Mouse (Mus musculus) lung, adult 10 weeks (tissue): ENCODE data around the gene Nlrc3. TPM values are rescaled to one million over a fixed set of nuclear protein-coding genes. Genes with fewer than 3 reads are reported as not detected.

Source experiments
- polyA plus RNA-seq: library from polyadenylated mRNA; stranded (reverse); fragments of 350-450 nt; fragmentation: Illumina TruSeq; extraction: RNeasy Lipid Tissue Mini Kit (QIAGEN cat#74804); gene quantifications from one replicate; pipeline ENCODE4 v1.2.3, GENCODE M21; 2014; ENCODE audit warnings: low read depth, low replicate concordance; ENCODE audit not compliant: insufficient read depth

Nlrc3 gene
- polyA plus RNA-seq: 1.00 TPM

DNA sequence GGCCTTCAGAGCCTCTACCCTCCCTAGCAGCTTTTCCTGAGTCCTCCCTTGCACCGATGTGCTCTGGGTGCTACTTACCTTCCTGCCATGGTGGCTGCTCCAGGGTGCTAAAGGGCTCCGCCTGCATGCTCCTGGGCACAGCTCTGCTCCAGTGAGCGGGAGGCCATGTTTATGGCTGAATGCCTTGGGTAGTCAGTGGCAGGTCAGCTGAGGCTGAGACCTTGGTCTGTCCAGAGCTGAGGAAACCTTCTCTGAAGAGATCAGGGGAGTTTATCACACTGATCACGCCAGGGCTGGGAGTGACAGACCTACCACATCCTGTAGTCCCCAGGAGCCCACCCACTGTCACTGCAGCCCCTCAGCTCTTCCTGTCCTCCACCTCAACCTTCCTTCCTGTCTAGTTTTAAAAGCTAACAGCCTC lies at the start of gene Nlrc3:
Gene Nlrc3, minus strand, starts transcription at position 382 of the 421 bp plus-strand sequence.

DNA sequence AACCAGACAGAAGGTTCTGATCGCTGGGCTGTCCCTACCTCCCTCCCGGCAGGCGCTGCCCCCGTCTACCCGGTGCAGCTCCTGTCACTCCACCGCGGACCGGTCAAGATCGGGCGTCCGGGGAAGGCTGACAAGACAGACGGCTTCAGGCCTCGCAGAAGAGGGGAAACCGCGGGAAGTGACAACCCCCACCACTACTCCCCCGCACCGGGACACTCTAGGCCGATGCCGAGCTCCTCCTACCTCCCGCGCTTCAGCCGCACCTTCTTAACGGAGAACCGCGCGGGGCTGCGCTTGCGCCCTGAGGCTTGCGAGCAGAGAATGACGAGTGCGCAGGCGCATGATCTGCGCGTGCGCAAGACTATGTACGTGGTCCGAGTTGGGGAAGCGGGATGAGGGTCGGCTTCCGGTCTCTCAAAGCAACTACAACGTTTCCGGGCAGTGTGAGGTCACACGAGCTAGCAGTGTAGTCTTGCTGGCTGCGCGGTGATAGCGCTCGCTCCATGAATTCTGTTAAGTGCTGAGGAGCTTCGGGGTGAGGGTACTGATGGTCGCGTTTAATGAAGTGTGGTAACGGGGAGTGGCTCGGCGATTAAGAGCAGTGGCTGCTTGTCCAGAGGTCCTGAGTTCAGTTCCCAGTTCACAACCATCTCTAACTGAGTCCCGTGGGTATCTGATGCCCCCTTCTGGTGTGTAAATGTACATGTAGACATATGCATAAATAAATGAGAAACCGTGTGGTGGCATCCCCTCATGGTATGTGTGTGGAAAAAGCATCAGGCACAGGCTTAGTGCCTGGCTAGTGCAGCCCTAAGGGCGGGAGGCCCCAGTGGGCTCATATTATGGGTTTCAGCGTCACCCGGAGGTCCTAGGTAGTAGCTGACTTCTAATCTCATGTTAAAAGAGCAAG lies 27.3 kb upstream of the Nlrc3 start, which contains the start of gene Slx4:
Gene Slx4, minus strand, starts transcription at position 282 of the 910 bp plus-strand sequence.

DNA sequence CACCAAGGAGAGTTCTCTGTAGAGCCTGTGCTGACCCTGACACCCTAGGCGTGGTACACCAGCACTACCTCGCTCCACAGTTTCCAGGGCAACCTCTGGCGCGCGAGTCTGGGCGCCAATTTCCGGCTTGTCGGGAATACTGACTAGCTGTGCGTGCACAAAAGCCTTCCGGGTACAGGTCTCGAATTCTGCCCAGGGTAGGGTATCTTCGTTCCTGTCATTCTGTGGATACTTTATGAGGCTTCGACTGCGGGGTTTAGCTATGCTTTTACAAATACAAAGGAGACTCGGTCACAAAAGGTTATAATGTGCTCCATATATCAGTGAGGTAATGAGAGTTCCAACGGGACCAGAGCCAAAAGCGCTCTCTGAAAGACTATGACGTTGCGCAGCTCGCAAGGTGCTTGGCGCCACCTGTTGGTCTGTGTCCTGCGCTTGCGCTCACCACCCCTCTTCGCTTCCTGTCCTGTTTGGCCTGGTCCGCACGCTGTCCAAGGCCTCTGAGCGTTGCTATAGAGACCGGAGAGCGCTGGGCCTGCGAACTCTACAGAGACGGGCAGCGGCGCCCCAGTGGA lies 67.8 kb downstream of the Nlrc3 start, which contains the start of the genes 1700037C18Rik and Cluap1:
Gene 1700037C18Rik, minus strand, starts transcription at position 153 of the 575 bp plus-strand sequence.
Gene Cluap1, plus strand, starts transcription at position 265 of the 575 bp plus-strand sequence.

Other genes with a start within 250 kb of the Nlrc3 start
- 11.0 TPM for gene Zfp263, start 232.5 kb downstream of the Nlrc3 start, polyA plus RNA-seq
- not detected for gene Olfr15, start 145.8 kb downstream of the Nlrc3 start, polyA plus RNA-seq
- 0.40 TPM for gene Zfp174, start 129.4 kb downstream of the Nlrc3 start, polyA plus RNA-seq
- gene Naa60, start 104.3 kb downstream of the Nlrc3 start, polyA plus RNA-seq: 27.7 TPM
- 6.5 TPM for gene Zfp597, start 92.1 kb downstream of the Nlrc3 start, polyA plus RNA-seq
- 0.39 TPM for gene Gm20695, start 92.0 kb downstream of the Nlrc3 start, polyA plus RNA-seq
- 15.3 TPM for gene 1700037C18Rik, start 67.9 kb downstream of the Nlrc3 start, polyA plus RNA-seq
- 17.5 TPM for gene Cluap1, start 67.8 kb downstream of the Nlrc3 start, polyA plus RNA-seq
- 5.6 TPM for gene Slx4, start 27.1 kb upstream of the Nlrc3 start, polyA plus RNA-seq
- gene Dnase1, start 60.3 kb upstream of the Nlrc3 start, polyA plus RNA-seq: not detected
- 39.3 TPM for gene Trap1, start 101.2 kb upstream of the Nlrc3 start, polyA plus RNA-seq
- 4.2 TPM for gene Crebbp, start 237.4 kb upstream of the Nlrc3 start, polyA plus RNA-seq